Mouse (Mus musculus) heart, postnatal 4 days (tissue): ENCODE measurements around the gene Brpf3. TPM values are rescaled to one million over a fixed set of nuclear protein-coding genes. Genes with fewer than 3 reads are reported as not detected.

Experiments used
- DNase-seq: peaks from one replicate; pipeline ENCODE4 v3.0.0; 2021
- total RNA-seq, 2 experiments: library from RNA; stranded (reverse); gene quantifications; 2 replicates each; pipeline ENCODE4 v1.2.3; 2021

Gene Brpf3
- total RNA-seq, 2 experiments from 2014 or later: 22.8 to 25.9 TPM

DNA sequence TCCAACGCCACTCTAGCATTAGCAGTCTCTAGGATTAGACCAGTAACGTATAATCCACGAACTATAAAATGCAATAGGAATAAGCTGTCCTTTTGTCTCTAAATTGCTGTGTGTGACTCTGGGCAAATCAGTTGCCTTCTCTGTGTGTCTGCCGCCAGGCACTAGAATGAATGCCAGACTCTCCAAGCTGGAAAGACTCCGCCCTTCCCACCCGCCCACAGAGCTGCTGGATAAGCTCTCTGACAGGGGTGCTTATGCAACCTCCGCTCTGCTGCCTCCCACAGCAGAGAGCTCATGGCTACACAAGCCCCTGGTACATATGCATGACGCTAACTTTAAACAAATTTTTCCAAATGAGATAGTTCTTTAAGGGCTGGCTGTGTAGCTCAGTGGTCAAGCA lies 74.4 kb downstream of the Brpf3 start:
- peak; percentile 68 for DNase-seq

DNA sequence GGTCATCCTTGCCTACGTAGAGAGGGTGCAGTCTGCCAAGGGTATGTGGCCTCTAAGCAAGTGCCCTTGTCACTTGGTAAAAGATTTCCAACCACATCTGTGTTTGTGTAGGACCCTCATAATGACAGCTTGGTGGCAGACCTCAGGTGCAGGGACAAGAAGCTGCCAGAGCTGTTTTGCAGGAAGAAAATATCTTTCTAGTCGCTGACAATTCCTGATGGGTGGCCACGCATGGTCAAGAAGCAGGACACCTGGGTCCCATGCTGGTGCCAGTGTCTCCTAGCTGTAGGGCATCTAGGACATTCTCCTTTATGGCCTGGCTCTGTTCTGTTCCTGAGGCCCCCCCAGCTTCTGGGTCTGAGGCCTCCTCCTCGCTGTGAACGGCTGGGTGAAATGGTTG lies 75.4 kb downstream of the Brpf3 start:
- DNase-seq: no peak

GRCm38 (mm10) chr17:28876821-28877220 lies 75.9 kb downstream of the Brpf3 start:
- peak; percentile 42 for DNase-seq

DNA sequence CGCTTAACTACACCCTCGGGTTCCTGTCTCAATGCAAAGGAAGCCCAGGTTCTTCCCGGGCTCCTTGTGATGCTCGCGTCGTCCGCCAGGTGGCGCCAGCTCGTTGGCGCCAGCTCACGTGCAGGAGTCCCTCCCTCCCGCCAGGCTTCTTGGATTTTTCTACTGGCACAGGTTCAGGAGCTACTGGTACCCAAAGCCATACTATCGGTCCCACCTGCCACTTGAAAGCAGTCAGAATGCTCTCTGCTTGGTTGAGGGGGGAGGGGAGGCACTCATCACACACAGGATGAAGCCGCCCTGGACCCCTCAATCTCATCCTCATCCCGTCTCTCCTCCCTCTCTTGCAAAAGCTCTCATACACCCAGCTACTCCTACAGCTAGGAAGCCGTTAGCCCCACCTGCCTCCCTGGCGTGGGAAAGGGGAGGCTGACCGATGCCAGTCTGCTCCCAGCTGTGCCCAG lies 79.1 kb downstream of the Brpf3 start:
- peak; percentile 88 for DNase-seq

DNA sequence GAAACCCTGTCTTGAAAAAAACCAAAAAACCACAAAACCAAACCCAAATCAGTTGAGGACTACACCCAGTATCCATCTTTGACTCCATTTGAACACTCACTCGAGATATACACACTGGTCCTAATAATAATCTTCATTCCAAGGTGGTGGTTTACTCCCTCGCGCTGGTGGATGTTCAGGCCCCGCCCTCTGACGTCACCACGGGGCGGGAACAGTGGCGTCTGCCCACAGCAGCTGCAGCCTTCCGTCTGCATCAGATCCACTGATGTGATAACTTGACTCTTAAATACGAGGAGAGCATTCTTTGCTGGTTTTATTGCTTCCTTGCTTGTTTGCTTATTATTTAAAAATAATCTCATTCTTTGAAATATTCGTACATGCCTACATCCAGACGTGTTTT lies 81.4 kb downstream of the Brpf3 start:
- peak; percentile 70 for DNase-seq

DNA sequence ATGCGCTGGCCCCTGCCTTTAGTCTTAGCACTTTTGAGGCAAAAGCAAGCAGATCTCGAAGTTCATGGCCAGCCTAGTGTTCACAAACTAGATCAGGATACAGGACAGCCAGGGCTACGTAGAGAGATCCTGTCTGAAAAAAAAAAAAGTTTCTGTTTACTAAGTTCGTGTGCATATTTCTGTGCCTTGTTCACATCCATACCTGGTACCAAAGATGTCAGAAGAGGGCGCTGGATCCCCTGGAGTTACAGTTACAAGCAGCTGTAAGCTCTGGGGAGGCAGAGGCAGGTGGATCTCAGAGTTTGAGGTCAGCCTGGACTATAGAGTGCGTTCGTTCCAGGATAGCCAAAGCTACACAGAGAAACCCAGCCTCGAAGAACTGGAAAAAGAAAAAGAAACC lies 81.9 kb downstream of the Brpf3 start:
- no peak for DNase-seq

GRCm38 (mm10) chr17:28883941-28884516 lies 83.1 kb downstream of the Brpf3 start:
- DNase-seq: no peak

DNA sequence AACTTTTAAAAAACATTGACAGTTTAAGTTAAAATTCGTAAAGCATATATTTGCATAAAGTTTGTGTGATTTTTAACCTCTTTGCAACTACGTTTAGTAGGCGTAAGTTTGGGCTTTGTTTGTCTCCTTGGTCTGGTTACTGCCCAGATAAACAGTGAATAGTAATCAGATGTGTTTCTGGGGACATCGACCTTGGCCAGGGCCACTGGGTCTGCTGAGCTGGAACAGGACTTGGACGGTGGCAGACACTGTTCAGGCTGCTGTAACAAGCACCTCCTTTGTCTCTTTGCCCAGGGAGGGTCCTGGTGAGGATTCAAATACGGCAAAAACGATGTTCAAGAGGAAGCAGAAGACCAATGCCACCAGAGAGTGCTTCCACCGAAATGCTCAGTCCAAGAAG lies 84.3 kb downstream of the Brpf3 start:
- no peak for DNase-seq

DNA sequence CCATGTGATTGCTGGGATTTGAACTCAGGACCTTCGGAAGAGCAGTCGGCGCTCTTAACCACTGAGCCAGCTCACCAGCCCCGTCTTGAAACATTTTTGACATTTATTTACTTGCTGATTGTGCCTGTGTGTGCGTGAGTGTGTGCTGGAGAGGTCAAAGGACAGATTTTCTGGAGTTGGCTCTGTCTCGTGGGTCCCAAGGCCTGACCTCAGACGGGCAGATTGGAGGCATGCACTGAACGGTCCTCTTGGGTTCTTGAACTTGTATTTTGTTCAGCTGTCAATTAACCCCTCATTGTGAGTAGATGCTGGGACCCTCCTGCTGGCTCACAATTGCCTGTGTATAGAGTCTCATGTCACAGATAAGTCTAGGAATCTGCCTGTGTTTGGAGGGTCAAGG lies 85.4 kb downstream of the Brpf3 start:
- no peak for DNase-seq

Other genes with a start within 250 kb of the Brpf3 start
- gene Clps, start 240.3 kb upstream of the Brpf3 start, total RNA-seq: not detected
- not detected for gene Lhfpl5, start 225.4 kb upstream of the Brpf3 start, total RNA-seq
- gene Srpk1, start 178.4 kb upstream of the Brpf3 start, total RNA-seq: 10 to 100 TPM; 54.3 to 55.2 TPM
- gene Slc26a8, start 110.9 kb upstream of the Brpf3 start, total RNA-seq: 1 to 10 TPM in 1 of 2 experiments, under 1 TPM in 1; 0.68 to 1.5 TPM
- 10 to 100 TPM; 45.1 to 49.6 TPM for gene Mapk14, start 109.8 kb upstream of the Brpf3 start, total RNA-seq
- 1 to 10 TPM; 1.1 to 1.8 TPM for gene AC170998.1, start 75.0 kb upstream of the Brpf3 start, total RNA-seq
- under 1 TPM; 0.47 to 0.50 TPM for gene Mapk13, start 31.8 kb upstream of the Brpf3 start, total RNA-seq
- under 1 TPM in 1 of 2 experiments, not detected in 1; 0.07 TPM for gene Pnpla1, start 57.3 kb downstream of the Brpf3 start, total RNA-seq
- under 1 TPM in 1 of 2 experiments, not detected in 1; 0.12 TPM for gene 4930539E08Rik, start 114.2 kb downstream of the Brpf3 start, total RNA-seq
- gene Pxt1, start 142.8 kb downstream of the Brpf3 start, total RNA-seq: not detected
- gene Kctd20, start 150.9 kb downstream of the Brpf3 start, total RNA-seq: 10 to 100 TPM; 63.1 to 65.3 TPM
- 10 to 100 TPM; 64.3 to 67.4 TPM for gene Stk38, start 206.9 kb downstream of the Brpf3 start, total RNA-seq
- 100 to 1,000 TPM; 224 to 227 TPM for gene Srsf3, start 231.5 kb downstream of the Brpf3 start, total RNA-seq